Mouse (Mus musculus): ENCODE measurements around the gene Brpf3.

DNA sequence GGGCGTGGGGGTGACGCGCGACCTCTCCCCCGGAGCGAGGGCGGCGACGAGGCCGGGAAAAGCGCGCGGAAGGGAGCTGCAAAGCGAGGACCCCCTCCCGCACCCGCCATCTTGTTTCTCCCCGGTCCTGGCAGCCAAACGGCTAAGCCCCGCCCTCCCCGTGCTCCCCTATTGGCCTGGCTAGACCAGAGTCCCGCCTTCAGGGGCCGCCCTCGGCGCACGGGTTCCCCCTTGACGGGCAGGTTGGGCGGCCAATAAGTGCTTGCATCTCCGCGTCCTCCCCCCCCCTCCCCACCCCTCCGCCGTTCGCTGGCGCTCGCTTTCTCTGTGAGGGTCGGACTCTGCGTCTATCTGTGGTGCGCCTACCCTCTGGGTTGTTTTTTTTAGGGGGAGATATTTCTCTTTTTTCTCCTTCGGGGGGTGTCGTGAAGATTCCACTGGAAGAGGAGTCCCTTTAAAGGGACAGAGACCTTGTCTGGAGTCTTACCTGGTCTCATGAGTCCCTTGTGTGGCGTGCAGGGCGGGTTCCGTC, 650 bp downstream of the Brpf3 start:
- TF ChIP-seq CTCF (IDR thresholded peaks at IDR 0.05; ENCODE audit: low read depth) (no peak; the same call in 1 of the 2 replicates), EP300 (optimal IDR thresholded peaks at IDR 0.05) (no peak)
